Mouse (Mus musculus) frontal cortex, postnatal 14 days (tissue): Measurements from ENCODE around the gene Kat2b.
"Not testable (repeated sequence)": the region's sequence is repeated elsewhere in the genome, so short reads cannot be mapped to it uniquely, and the experiment has no call there.

Experiments used
- DNase-seq, 2 experiments: peaks; one replicate each; pipeline ENCODE4 v3.0.0; 2022; ENCODE audit warnings: low spot score in 2 of 2

The Kat2b gene

DNA sequence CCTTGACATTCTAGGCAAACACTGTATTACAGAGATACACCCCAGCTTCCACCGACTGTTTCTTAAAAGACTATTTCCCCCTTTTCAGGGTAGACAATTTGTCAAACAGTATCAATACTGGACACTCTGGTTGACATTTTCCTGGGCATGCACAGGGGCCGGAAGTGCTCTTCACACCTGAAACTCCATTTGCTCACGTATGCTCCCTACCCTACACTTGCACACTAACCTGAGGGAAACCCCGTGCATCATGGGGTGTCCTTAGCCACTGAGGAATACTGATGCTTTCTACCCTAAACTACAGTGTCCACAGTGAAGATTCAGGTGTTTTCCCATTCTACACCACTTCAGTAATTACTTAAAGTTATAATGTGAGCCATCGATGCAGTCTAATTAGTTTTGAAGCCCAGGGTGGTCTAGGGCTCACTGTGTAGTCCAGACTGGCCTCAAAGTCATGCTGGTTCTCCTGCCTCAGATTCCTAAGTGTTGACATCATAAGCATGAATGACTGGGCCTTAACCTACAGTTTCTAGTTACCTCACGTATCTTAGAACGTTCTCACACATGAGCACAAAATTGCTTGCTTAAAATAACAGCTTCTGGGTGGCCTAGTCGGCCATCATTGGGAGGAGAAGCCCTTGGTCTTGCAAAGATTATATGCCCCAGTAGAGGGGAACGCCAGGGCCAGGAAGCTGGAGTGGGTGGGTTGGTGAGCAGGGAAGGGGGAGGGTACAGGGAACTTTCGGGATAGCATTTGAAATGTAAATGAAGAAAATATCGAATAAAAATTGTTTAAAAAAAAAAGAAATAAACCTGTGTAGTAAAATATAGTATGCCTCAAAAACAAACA lies 30.5 kb downstream of the Kat2b start:
- DNase-seq: no peak

DNA sequence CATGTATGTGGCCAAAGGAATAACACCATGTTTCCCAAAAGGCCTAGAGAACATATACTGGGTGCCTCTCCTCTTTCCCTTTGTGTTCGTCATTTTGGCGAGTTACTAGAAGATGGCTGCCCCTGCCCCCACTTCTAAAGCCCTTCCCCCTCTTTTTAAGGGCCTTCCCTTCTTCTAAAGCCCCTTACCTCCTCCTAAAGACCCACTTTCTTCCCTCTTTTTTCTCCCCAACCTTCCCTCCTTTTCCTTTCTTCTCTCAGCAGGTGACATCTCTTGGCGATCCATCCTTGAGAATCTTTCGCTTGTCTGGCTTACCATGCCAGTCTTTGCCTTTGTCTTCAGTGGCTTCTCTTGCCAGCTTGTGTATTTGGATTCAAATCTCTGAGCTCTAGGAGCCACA lies 31.9 kb downstream of the Kat2b start:
- no peak for DNase-seq

DNA sequence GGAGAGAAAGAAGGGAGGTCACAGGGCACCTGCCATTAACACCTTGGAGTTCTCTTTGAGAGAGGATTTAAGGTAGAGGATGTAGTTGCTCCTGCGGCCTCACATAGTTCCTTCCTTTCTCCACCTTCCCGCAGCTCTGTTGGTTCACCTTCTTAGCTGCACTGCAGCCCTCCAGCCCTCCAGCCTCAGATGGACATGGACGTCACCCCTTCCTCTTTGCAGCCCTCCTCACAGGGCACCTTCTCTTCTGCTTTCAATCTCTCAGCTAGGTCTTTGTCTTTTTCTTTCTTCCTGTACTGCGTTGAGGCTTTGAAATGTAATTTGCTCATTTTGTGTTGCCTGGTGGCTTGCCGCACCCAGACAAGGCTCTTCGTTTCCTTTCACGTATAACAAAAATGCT lies 36.6 kb downstream of the Kat2b start:
- not testable (repeated sequence) for DNase-seq

DNA sequence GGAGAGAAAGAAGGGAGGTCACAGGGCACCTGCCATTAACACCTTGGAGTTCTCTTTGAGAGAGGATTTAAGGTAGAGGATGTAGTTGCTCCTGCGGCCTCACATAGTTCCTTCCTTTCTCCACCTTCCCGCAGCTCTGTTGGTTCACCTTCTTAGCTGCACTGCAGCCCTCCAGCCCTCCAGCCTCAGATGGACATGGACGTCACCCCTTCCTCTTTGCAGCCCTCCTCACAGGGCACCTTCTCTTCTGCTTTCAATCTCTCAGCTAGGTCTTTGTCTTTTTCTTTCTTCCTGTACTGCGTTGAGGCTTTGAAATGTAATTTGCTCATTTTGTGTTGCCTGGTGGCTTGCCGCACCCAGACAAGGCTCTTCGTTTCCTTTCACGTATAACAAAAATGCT lies 39.4 kb downstream of the Kat2b start:
- DNase-seq: not testable (repeated sequence)

DNA sequence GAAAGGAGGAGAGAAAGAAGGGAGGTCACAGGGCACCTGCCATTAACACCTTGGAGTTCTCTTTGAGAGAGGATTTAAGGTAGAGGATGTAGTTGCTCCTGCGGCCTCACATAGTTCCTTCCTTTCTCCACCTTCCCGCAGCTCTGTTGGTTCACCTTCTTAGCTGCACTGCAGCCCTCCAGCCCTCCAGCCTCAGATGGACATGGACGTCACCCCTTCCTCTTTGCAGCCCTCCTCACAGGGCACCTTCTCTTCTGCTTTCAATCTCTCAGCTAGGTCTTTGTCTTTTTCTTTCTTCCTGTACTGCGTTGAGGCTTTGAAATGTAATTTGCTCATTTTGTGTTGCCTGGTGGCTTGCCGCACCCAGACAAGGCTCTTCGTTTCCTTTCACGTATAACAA lies 42.3 kb downstream of the Kat2b start:
- not testable (repeated sequence) for DNase-seq

DNA sequence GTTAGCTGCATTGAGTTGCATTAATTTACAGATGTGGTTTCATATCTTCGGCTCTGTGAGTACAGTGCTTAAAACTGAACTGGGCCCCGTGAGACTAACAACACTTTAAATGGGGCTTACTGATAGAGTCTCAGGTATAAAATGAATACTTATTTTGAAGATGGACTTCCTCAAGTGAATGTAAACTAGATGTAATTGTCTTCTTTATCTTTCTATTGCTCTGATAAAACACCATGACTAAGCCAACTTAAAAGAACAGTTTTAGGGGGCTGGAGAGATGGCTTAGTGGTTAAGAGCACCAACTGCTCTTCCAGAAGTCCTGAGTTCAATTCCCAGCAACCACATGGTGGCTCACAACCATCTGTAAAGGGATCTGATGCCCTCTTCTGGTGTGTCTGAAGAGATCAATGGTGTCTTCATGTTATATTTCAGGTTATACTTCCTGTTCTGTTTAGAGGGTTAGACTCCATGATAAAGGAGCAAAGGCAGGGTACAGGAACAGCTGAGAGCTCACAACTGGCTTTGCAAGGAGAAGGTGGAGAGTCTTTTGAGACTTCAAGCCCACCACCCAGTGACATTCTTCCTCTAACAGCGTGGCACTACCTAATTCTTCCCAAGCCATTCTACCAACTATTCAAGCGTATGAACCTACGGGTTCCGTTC lies 50.8 kb downstream of the Kat2b start:
- no peak for DNase-seq

DNA sequence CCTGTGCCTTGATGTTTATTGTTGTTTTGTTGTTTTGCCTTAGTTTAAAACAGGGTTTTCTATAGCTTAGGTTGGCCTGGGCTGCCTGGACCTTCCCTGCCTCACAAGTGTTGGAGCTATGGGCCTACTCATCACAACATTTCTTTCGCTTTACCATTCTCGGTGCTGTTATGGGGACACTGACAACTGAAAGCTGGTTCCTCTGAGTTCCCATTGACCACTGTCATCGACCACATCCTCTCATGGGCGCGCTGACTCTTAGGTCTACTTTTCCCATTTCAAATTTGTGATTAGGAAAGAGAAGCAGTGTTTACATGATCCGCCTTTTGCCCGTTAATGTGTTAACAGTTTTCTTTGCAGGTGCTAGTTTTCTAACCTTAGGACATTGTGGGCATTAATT lies 51.7 kb downstream of the Kat2b start:
- DNase-seq: no peak

DNA sequence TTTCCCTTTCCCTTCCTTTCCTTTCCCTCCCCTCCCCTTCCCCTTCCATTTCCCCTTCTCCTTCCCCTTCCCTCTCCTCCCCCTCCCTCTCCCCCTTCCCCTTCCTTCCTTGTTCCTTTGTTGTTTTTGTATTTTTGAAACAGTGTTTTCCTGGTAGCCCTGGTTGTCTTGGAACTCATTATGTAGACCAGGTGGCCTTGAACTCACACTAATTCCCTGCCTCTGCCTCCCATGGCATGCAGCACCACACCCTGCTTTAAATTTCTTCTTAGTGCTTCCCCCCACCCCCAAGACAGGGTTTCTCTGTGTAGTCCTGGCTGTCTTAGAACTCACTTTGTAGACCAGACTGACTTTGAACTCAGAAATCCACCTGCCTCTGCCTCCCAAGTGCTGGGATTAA lies 52.7 kb downstream of the Kat2b start:
- DNase-seq: no peak

DNA sequence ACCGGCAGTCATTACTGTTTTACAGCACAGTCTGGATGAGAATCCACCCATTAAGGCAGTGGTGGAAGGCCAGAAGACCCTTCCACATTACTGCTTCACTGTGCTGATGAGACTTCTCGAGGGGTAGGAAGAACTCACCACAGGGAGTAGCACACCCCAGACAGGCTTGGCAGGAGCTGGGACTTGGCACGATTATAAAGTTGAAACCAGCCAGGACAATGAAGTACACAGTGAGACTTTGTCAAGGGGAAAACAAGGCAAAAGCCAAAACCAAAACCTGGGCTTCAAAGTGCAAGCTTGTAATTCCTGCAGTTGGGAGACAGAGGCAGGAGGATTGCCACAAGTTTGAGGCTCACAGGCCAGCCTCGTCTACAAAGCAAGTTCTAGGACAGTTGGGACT lies 54.0 kb downstream of the Kat2b start:
- no peak for DNase-seq

DNA sequence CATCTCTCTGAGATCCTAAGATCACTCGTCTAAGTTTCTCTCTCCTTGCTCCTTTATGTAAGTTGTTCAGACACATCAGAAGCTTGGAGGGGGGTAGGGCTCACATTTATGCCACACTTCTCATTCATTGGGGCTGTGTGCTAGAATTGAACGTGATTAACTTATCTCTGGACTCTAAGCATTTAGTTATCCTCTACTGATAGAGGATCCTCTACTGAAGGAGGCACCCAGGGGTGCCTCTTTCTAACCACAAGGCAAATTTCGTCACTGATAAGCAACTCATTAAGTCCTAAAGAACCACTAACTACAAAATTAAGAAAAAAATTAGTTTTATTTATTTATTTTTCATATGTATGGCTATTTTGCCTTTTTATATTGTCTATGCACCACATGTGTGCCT lies 55.5 kb downstream of the Kat2b start:
- no peak for DNase-seq

DNA sequence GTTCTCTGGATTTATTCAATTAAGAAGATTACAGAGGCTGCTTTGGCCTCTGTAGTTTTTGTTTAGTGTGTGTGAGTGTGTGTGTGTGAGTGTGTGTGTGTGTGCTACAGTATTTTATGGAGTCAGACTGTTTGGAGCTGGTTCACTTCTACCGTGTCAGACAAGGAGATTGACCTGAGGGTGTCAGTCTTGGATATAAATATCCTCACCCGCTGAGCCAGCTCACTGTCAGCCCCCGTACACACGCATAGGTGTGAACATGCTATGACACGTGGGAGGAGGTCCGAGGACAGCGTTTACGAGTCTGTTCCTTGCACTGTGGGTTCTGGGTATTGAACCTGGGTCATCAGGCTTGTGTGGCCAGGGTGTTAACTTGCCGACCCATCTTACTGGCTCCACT lies 57.1 kb downstream of the Kat2b start:
- DNase-seq: no peak

DNA sequence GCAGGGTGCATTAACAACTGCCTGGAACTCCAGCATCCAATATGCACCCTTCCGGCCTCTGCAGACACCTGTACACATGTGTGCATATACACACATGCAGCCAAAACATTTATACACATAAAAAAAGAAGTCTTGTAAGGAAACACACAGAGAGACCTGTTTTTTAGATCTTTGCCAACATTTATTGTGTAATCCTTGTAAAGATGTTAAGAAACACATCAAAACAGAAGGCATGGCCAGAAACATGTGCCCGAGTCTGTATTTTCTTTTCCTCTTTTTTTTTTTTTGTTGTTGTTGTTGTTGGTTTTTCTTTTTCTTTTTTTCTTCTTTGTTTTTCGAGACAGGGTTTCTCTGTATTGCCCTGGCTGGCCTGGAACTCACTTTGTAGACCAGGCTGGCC lies 59.5 kb downstream of the Kat2b start:
- no peak for DNase-seq

DNA sequence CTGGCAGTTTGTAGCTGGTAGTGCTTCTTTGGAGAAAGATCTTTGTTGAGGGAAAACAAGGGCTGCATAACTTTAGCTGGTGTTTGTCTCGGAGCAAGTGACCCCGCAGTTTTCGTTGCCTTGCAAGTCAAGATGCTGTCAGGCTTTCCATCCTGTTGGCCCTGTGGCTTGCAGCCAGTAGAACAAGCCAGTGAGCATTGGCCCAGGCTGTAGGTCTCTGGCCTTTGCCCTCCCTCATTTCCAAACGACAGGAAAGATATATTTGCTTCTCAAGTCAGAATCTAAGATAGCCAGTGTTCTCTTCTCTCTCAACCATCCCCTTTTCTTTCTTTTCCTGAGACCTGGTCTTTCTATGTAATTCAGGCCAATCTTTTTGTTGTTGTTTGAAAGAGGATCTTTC lies 60.8 kb downstream of the Kat2b start:
- DNase-seq: no peak

DNA sequence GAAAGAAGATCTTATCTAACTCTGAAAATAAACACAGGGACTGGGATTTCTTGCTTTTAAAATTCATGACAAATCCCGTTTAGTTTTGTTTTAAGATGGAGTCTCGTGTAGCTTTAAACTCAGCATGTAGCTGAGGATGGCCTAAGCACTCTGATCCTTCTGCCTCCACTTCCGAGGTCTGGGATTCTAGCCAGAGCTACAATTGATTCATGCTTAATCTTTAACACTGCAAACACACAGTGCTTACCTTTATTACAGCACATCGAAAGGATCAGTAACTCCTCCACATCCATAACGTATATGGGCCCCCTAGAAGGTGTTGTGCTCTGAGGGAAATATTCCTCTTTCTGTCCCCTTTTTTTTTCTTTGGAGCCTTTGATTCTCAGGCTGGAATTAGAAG lies 61.5 kb downstream of the Kat2b start:
- DNase-seq: no peak

DNA sequence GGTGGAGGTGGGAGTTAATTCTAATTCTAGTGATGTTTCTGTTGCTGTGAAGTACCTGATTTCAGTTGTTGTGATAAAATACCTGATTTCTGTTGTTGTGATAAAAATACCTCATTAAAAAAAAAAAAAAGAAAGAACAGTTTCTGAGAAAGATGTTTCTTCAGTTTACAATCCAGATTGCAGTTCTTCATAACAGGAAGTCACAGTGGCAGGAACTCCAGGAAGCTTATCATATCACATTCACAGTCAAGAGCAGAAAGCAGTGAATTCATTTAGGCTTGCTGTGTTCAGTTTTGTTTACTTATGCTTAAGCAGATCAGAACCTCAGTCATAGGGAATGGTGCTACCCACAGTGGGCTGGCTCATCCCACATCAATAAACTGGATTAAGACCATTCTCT lies 64.7 kb downstream of the Kat2b start:
- no peak for DNase-seq

DNA sequence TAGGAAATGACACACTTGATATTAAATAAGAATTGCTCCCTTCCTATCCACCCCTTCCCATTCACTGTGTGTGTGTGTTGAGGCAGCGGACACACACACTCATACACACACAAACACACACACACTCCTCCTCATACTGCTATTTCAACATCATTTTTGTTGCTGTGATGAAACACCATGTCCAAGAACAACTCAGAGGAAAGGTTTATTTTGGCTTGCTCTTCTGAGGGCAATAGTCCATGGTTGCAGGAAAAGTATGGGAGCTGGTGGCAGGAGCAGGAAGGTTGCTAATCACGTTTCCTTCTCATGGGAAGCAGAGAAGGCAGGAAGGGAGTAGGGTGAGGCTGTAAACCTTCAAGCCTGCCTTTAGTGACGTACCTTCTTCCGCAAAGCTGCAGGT lies 76.7 kb downstream of the Kat2b start:
- no peak for DNase-seq

DNA sequence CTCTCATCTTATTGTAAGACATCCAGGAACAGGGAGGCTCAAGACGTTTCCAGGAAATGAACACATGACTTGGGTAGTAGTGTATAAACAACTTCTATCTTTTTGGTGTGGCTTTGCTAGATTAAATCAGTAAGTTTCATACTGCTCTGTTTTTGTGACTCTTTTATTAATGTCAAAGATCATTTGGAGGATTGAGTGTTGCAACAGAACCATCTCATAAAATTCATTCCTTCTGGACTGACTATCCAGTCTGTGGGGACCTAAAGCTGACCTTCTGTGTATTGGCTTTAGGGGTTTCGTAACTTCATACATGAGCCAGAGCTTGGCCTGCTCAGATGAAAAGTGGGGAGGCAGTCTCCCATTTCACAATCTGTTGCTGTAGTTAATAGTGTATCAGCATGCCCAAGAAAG lies 83.6 kb downstream of the Kat2b start:
- DNase-seq: no peak

DNA sequence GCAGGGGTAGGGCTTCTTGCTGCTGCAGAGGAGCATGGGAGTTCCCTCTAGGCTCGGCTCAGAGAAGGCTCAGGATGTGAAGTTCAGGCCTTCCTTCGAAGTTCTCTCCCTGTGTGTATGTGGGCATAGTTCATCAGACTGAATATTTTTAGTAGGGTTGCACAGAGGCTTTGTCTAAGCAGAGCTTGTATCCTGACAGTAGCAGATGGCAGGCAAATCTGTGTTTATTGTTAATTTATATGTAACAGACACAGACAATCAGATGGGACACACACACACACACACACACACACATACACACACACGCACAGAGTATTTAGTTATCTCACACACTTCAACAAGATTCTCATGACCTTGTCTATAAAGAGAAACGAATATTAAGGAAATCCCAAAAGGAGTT lies 87.9 kb downstream of the Kat2b start:
- no peak for DNase-seq

DNA sequence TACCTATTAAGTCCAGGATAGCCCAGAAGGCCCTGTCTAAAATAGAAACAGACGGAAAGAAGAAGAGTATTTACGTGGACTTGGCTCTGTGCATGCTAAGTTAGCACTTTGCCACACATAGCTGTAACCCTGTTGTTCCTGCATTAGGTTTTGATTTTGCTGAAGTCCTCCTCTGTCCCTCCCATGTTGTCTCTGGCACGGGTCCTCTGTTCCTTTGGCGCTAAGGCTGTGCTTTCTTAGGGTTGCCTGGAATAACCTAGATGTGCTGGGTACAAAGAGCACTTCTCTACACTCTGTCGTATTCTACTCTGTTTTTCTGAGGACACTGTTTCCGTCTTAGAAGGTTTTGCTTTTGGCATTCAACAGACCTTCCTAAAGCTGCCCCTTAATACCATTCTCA lies 88.4 kb downstream of the Kat2b start:
- DNase-seq: no peak

DNA sequence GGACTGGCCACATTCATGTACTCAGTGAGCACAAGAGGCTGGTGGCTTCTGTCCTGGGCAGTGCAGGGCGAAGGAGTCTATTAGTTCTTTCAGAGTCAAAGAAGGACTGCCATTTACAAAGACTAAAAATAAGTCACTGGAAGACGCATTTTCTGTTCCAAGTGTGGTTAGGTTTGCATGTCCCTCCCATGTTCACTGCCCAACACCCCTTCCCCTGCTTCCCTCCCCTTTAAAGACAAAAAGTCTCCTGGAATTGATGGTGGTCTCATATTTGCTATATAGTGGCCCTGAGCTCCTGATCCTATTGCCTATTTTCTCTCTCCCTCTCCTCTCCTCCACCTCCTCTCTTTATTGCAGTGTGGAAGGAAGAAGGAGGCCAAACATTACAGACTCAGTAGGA lies 89.3 kb downstream of the Kat2b start:
- no peak for DNase-seq

DNA sequence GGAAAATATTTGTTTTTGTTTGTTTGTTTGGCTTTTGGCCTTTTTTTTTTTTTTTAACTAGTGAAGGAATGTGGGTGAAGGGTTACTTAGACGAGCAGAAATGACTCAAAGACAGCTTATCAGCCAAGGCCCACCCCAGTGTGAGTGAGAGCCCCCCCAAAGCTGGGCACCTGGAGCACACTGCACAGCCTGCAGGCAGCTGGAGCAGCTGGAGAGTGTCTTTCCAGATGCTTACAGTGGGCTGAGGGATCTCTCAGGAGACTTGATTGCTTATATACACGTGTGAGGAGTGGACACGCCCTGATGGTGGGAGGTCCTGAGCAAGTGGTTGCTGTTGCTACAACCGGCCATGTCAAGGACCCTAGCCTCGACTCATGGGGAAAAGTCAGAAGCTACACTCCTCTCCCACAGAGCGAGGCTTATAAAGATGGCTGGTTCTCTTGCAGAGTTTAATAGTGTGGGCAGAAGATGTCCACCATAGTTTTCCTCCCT lies 89.8 kb downstream of the Kat2b start:
- DNase-seq: no peak

DNA sequence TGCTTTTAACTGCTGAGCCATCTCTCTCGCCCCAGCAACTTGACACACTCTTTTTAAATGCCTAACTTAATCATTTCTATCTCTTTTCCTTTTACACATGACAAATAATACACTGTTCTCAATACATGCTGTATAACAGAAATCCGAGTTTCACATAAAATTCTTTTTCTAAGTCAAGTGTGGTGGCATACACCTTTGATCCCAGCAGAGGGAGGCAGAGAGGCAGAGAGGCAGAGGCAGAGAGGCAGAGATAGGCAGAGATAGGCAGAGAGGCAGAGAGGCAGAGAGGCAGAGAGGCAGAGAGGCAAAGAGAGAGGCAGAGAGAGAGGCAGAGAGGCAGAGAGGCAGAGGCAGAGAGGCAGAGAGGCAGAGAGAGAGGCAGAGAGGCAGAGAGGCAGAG lies 90.7 kb downstream of the Kat2b start:
- not testable (repeated sequence) for DNase-seq

DNA sequence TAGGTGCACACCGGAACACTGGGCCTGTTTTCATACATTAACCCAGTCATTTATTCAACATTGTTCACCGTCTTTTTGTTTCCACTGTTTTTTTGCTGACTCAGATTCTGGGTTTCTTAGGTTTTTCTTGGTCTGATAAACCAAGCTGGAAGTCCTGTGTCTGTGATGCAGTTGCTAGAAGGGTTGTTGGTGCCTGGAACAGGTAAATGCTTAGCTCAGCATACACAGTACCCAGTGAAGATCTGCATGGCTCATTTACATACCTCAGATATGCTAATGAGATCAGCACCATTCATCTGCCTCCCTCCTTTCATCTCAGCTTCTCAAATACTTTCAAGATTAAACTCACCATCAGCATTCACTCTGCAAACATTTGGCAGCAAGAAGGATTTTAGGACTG lies 92.0 kb downstream of the Kat2b start:
- DNase-seq: no peak
